Mouse (Mus musculus): Measurements from ENCODE around the gene Zfp768.

The Zfp768 gene

DNA sequence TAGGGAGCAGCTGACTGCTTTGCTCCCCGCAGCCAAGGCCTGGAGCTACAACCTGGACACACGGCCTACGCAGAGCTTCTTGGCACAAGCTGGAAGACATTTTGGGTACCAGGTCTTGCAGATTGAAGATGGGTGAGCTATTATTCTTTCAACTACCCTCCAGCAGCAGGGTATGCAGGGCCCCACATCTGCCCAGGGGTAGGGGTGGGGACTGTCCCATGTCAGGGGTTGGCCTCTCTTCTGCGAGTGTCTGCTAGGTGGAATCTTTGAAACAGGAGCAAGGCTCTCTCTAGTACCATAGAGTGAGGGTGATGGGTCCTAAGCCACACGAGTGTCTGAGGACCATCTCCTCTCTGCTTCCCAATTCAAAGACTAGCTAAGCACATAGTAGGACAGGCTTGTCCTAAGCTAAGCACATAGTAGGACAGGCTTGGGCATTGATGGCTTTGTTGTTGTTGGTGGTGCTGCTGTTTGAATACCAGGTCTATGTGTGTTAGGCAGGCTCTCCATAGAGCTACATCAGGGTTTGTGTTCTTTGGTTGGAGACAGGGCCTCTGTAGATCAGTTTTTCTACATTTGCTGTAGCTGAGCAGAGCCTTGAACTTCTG, 47.7 kb downstream of the Zfp768 start:
- no peak for DNase-seq (ENCODE audit: low spot score in 2 of 2)

DNA sequence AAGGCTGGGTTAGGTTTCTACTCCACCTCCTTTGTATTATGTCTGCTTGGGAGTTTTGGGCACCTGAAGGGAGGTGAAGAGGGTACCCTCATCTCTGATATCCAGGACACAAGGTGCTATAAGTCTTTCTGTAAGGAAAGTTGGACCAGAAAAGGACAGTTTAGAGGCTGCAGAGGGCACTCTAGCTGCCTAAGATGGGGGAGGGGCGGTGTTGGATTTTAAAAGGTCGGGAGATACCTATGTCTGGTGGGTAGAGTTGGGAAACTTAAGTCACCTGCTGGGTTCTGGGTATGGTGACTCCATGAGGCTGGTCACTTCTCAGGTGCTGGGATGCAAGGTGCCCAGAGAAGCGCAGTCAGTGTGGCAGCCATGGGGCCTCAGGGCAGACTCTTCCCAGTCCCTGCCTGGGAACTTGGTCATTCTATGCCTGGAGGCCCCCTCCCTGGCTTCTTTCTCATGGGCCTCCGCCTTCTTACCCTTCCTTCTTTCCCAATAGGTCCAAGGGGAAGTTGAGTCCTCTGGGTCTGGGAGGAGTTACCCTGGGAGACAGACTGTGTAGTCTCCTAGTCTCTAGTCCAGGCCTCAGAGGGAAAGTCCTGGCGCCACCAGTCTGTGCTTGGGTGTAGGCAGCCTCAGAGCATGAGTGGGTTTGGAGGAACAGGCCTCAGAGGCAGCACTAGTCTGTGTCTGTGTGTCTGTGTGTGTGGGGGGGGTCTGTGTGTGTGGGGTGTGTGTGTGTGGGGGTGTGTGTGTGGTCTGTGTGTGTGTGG, 48.4 kb downstream of the Zfp768 start:
- no peak for DNase-seq (ENCODE audit: low spot score in 2 of 2)

DNA sequence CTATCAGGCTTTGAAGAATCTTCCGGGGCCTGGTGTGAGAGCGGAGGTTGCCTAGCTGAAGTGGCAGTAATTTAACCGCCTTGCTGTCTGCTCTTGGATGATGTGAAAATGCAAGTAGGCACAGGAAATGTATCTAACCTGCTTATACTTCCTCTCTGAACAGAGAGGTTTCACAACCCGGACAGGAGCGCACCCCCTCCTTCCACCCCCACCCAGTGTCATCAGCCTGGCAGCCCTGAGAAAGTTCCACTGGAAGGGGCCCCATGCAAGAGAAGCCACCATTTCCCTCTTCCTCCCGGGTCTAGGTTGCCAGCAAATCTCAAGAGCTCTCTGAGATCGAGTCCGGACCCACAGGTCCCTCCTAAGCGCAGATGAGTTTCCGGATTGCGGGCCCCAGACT, 49.3 kb downstream of the Zfp768 start, which contains the start of gene Itgal:
Gene Itgal, plus strand, starts transcription at position 163 of the 400 bp plus-strand sequence.
- no peak for DNase-seq (ENCODE audit: low spot score in 2 of 2)

Measured in right cerebral cortex, postnatal 10 days (tissue).